Mouse (Mus musculus): Measurements from ENCODE around the gene Cryaa. TPM values are rescaled to one million over a fixed set of nuclear protein-coding genes. Genes with fewer than 3 reads are reported as not detected.
A peak's percentile ranks its signal among the peaks of the same experiment; 100 is the strongest.

Gene Cryaa
- polyA plus RNA-seq, 1 experiment = 0.85 TPM

DNA sequence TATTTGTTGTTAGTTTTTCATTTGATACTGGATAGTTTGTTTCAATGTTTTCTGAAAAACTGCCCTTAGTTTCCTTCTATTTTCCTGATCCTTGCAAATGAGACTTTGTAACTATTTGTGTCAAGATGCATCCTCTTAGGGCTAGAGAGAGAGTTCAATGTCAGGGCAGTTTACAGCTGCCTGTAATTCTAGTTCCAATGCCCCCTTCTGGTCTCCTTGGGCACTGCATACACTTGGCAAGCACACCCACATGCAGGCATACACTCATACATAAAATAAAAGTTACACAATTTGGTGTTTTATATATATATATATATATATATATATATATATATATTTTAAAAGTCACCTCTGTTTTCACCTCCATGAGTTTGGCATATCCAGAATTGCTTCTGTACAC is 14.8 kb upstream of the Cryaa start:
- TF ChIP-seq POLR2A (IDR thresholded peaks at IDR 0.05; ENCODE audit: borderline replicate concordance, insufficient read depth, low read length) = no peak
- TF ChIP-seq CTCF (IDR thresholded peaks at IDR 0.05; ENCODE audit: borderline replicate concordance, insufficient read depth, low read depth, low read length) = no peak
- peaks cover 2% of the 10 kb centered on the region; the same call in 1 of the 2 replicates for H3K4me1 ChIP-seq (ENCODE audit: control insufficient read depth, insufficient read depth, low read length)

DNA sequence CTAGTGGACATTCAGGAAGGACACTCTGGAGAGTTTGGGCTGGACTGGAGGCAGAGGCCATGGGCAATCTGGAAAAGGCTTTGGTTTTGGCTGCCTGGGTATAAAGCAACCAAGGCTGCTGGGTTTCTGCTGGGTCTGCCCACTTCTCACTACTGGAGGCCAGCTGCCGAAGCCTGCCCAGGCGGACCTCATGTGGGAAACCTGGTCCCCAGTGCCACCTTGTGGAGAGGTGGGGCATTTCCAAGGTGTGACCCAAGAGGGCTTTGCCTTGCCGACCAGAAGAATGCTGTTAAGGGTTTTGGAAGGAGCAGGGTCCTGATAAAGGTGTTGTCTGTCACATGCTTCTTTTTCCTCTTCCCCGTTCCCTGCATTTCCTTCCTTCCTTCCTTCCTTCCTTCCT is 12.8 kb upstream of the Cryaa start:
- TF ChIP-seq CTCF (IDR thresholded peaks at IDR 0.05; ENCODE audit: borderline replicate concordance, insufficient read depth, low read depth, low read length) = peak; percentile 95
- TF ChIP-seq POLR2A (IDR thresholded peaks at IDR 0.05; ENCODE audit: borderline replicate concordance, insufficient read depth, low read length) = no peak
- WGBS = 13% methylated on average over 4 of the region's 4 CpGs

More for the DNA sequence above, 14.8 kb upstream of the Cryaa start:
- no peak for DNase-seq
- no peak overlapping the region for H3K4me3 ChIP-seq (replicated peaks; ENCODE audit: insufficient read depth, low read depth, low read length)
- no peak overlapping the region for H3K27ac ChIP-seq (ENCODE audit: insufficient read depth, low read length)
- no peaks in the 10 kb centered on the region for H3K27me3 ChIP-seq (ENCODE audit: control insufficient read depth, insufficient read depth, low read length)

DNA sequence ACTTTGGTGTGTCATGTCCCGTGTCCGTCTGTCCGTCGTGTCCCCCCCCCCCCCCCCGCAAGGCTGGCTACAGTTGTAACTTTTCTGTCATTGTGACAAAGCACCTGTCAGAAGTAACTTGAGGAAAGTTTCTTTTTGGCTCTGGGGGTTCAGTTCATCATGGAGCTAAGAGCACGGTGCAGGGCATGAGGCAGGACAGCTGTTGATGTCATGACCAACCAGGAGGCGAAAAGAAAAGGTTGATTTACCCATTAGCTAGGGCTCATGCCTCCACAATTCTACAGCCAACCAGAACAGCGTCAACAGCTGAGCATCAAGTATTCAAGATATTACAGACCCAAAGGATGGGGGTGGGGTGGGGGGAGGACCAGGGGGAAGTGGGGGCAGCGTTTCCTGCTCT is 9.3 kb upstream of the Cryaa start:
- Histone ChIP-seq H3K4me1 (ENCODE audit: control insufficient read depth, insufficient read depth, low read length) (no peaks in the 10 kb centered on the region), H3K27ac (ENCODE audit: insufficient read depth, low read length) (no peak overlapping the region), H3K27me3 (ENCODE audit: control insufficient read depth, insufficient read depth, low read length) (no peaks in the 10 kb centered on the region), H3K4me3 (replicated peaks; ENCODE audit: insufficient read depth, low read depth, low read length) (no peak overlapping the region)
- 64% methylated on average over 9 of the region's 9 CpGs for WGBS
- TF ChIP-seq CTCF (IDR thresholded peaks at IDR 0.05; ENCODE audit: borderline replicate concordance, insufficient read depth, low read depth, low read length) = no peak
- TF ChIP-seq POLR2A (IDR thresholded peaks at IDR 0.05; ENCODE audit: borderline replicate concordance, insufficient read depth, low read length) = no peak
- DNase-seq = no peak

More for the DNA sequence above, 12.8 kb upstream of the Cryaa start:
- Histone ChIP-seq H3K4me1 (ENCODE audit: control insufficient read depth, insufficient read depth, low read length) (0 out of 2 replicates have a peak, but pooled peaks cover 2% of the 10 kb centered on the region), H3K27me3 (ENCODE audit: control insufficient read depth, insufficient read depth, low read length) (no peaks in the 10 kb centered on the region), H3K4me3 (replicated peaks; ENCODE audit: insufficient read depth, low read depth, low read length) (no peak overlapping the region), H3K27ac (ENCODE audit: insufficient read depth, low read length) (no peak overlapping the region)
- peak; percentile 72 to 79 for DNase-seq

DNA sequence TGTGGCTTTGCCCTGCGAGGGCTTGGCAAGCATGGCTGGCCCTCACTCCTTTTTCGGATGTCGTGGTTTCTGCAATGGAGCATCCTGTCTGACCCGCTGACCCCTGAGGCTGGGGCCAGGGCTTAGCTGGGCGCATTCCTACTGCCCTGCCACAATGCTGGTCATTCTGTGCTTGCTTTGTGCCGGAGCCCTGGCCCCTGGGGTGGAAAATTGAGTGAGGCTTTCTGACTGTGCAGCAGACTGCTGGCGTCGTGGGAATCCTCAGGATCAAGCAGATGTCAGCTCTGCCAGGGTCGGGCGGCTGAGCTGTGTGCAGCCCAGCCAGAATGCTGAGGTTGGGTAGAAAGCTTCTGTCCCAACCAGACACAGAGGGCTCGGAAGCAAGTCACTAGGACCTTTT is 7.4 kb upstream of the Cryaa start:
- DNase-seq = no peak
- Histone ChIP-seq H3K27ac (ENCODE audit: insufficient read depth, low read length) (no peak overlapping the region), H3K27me3 (ENCODE audit: control insufficient read depth, insufficient read depth, low read length) (no peaks in the 10 kb centered on the region), H3K4me3 (replicated peaks; ENCODE audit: insufficient read depth, low read depth, low read length) (no peak overlapping the region), H3K4me1 (ENCODE audit: control insufficient read depth, insufficient read depth, low read length) (no peaks in the 10 kb centered on the region)
- 14% methylated on average over 11 of the region's 11 CpGs for WGBS
- no peak for TF ChIP-seq CTCF (IDR thresholded peaks at IDR 0.05; ENCODE audit: borderline replicate concordance, insufficient read depth, low read depth, low read length)
- no peak for TF ChIP-seq POLR2A (IDR thresholded peaks at IDR 0.05; ENCODE audit: borderline replicate concordance, insufficient read depth, low read length)

DNA sequence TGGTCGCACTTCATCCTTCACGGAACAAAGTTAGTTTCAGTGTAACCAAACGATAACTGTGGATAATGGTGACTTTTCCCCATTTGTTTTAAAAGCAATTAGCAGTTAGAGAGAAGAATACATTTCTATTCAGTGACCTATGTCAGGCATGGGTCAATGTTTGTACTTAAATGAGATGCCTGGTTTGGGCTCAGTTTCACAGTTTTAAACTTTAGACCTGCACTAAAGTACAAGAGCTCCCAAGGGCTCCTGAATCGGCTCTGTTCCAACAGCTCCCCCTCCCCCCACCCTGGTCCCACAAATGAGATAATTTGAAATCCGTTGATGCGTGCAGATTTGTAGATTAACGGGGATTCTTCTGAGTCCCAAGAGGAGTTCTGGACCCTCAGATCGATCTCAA is 5.9 kb upstream of the Cryaa start:
- H3K4me3 ChIP-seq (replicated peaks; ENCODE audit: insufficient read depth, low read depth, low read length) = no peak overlapping the region
- 65% methylated on average over 8 of the region's 8 CpGs for WGBS
- no peak for TF ChIP-seq POLR2A (IDR thresholded peaks at IDR 0.05; ENCODE audit: borderline replicate concordance, insufficient read depth, low read length)

DNA sequence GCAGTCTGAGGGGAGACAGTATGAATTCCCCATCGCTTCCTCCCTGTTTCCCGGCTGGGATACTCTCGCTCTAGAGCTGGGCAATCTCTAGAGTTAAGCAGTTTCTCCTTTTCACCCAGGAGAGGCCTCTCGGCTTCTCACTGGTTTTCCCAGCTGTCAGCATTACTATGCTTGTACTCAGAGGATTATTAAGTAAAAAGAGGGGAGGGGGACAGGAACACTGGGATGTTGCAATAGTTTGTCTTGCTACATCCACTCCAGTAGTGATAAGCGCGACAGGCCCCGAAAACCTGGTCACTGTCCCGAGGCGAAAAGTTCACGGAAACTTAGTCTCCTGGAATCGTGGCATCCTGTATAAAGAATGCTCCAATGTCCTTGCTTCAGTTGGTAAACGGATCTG is 5.3 kb upstream of the Cryaa start:
- 95% methylated on average over 12 of the region's 12 CpGs for WGBS
- no peaks in the 10 kb centered on the region; the same call in 1 of the 2 replicates for H3K27me3 ChIP-seq (ENCODE audit: control insufficient read depth, insufficient read depth, low read length)
- TF ChIP-seq CTCF (IDR thresholded peaks at IDR 0.05; ENCODE audit: borderline replicate concordance, insufficient read depth, low read depth, low read length) (no peak), POLR2A (IDR thresholded peaks at IDR 0.05; ENCODE audit: borderline replicate concordance, insufficient read depth, low read length) (no peak)
- H3K4me3 ChIP-seq (replicated peaks; ENCODE audit: insufficient read depth, low read depth, low read length) = no peak overlapping the region
- no peak for DNase-seq
- no peak overlapping the region for H3K27ac ChIP-seq (ENCODE audit: insufficient read depth, low read length)
- H3K4me1 ChIP-seq (ENCODE audit: control insufficient read depth, insufficient read depth, low read length) = no peaks in the 10 kb centered on the region

More for the DNA sequence above, 5.9 kb upstream of the Cryaa start:
- Histone ChIP-seq H3K27me3 (ENCODE audit: control insufficient read depth, insufficient read depth, low read length) (no peaks in the 10 kb centered on the region), H3K4me1 (ENCODE audit: control insufficient read depth, insufficient read depth, low read length) (no peaks in the 10 kb centered on the region), H3K27ac (ENCODE audit: insufficient read depth, low read length) (no peak overlapping the region)
- no peak for DNase-seq

DNA sequence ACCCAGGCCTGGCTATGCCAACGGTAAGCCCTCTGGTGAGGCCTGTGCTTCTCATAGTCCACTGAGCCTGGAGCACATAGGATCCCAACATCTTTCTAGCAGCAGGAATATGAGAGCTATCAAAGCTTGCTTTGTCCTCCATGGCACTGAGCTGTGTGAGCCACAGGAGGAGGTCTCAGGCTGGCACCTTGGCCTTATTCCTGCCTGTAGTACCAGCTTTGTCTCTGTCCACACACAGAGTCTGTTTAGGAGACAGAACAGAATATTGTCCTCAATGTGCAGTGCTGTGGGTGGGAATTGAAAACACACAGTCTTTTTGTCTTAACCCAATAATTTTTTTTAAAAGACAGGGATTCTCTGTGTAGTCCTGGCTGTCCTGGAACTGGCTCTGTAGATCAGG is 3.2 kb upstream of the Cryaa start:
- Histone ChIP-seq H3K4me1 (ENCODE audit: control insufficient read depth, insufficient read depth, low read length) (no peaks in the 10 kb centered on the region), H3K27ac (ENCODE audit: insufficient read depth, low read length) (peak overlapping the region; percentile 85; the same call in 1 of the 2 replicates), H3K27me3 (ENCODE audit: control insufficient read depth, insufficient read depth, low read length) (no peaks in the 10 kb centered on the region; the same call in 1 of the 2 replicates), H3K4me3 (replicated peaks; ENCODE audit: insufficient read depth, low read depth, low read length) (no peak overlapping the region)
- WGBS = 70% methylated on average over 1 of the region's 1 CpGs
- DNase-seq = no peak
- TF ChIP-seq POLR2A (IDR thresholded peaks at IDR 0.05; ENCODE audit: borderline replicate concordance, insufficient read depth, low read length) (no peak), CTCF (IDR thresholded peaks at IDR 0.05; ENCODE audit: borderline replicate concordance, insufficient read depth, low read depth, low read length) (no peak)

DNA sequence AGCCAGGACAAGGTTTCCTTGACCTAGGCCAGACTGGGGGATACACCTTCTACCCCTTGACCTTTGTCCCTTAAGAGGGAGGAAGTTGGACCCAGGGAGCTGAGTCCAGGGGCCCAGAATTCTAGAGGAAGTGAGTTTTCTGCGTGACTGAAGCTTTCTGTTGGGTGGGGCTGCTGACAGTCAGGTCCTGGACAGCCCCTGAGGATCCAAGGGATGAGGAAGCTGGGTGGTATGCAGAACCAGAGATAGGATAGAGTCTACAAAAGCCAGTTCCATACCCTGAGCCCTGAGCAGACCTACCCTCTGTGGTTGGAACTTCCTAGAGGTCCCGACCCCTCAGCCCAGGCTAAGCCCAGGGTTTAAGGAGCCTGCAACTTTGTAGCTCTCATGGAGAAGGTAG is 2.8 kb downstream of the Cryaa start:
- no peak for TF ChIP-seq CTCF (IDR thresholded peaks at IDR 0.05; ENCODE audit: borderline replicate concordance, insufficient read depth, low read depth, low read length)
- no peak for TF ChIP-seq POLR2A (IDR thresholded peaks at IDR 0.05; ENCODE audit: borderline replicate concordance, insufficient read depth, low read length)
- Histone ChIP-seq H3K27me3 (ENCODE audit: control insufficient read depth, insufficient read depth, low read length) (no peaks in the 10 kb centered on the region; the same call in 1 of the 2 replicates), H3K4me3 (replicated peaks; ENCODE audit: insufficient read depth, low read depth, low read length) (no peak overlapping the region), H3K27ac (ENCODE audit: insufficient read depth, low read length) (no peak overlapping the region), H3K4me1 (ENCODE audit: control insufficient read depth, insufficient read depth, low read length) (no peaks in the 10 kb centered on the region)
- DNase-seq = no peak
- 73% methylated on average over 2 of the region's 2 CpGs for WGBS
